8 mouse cellular contexts compared by ENCODE assay signal in genomic region chr17:71195633-71196391, GRCm38 (mm10). TPM values are rescaled to one million over a fixed set of nuclear protein-coding genes. Genes with fewer than 3 reads are reported as not detected.
DNase-seq lines count a peak whose midpoint lies in the region; ATAC-seq and TF ChIP-seq lines count a peak whose summit lies in the region.

No protein-coding gene starts in this region.

- no peak overlapping the region for H3K27ac ChIP-seq in hindbrain, embryonic 13.5 days
- H3K27ac ChIP-seq in hindbrain, embryonic 12.5 days: no peak overlapping the region
- H3K27ac ChIP-seq in embryonic facial prominence, embryonic 14.5 days (replicated peaks; ENCODE audit: low read depth, low read length): no peak overlapping the region
- no peak overlapping the region for H3K27ac ChIP-seq in hindbrain, postnatal 0 days
- H3K27ac ChIP-seq in liver, embryonic 15.5 days (replicated peaks): peak overlapping the region; percentile 66
- no peak overlapping the region for H3K27ac ChIP-seq in neural tube, embryonic 15.5 days (replicated peaks)

- no peaks in the 10 kb centered on the region for H3K36me3 ChIP-seq in hindbrain, embryonic 13.5 days
- H3K36me3 ChIP-seq in hindbrain, embryonic 12.5 days: no peaks in the 10 kb centered on the region
- no peaks in the 10 kb centered on the region for H3K36me3 ChIP-seq in embryonic facial prominence, embryonic 14.5 days (ENCODE audit: control insufficient read depth, insufficient read depth, low read length)
- no peaks in the 10 kb centered on the region for H3K36me3 ChIP-seq in hindbrain, postnatal 0 days (ENCODE audit: insufficient read depth, low read length)
- H3K36me3 ChIP-seq in liver, embryonic 15.5 days (replicated peaks): 0 out of 2 replicates have a peak, but pooled peaks cover 3% of the 10 kb centered on the region
- no peaks in the 10 kb centered on the region for H3K36me3 ChIP-seq in neural tube, embryonic 15.5 days

- H3K4me2 ChIP-seq in hindbrain, embryonic 13.5 days: peak overlapping the region; percentile 22
- H3K4me2 ChIP-seq in hindbrain, embryonic 12.5 days (replicated peaks): no peak overlapping the region
- H3K4me2 ChIP-seq in embryonic facial prominence, embryonic 14.5 days (ENCODE audit: low read depth, low read length): peak overlapping the region; percentile 35; the same call in 1 of the 2 replicates
- peak overlapping the region; percentile 51 for H3K4me2 ChIP-seq in hindbrain, postnatal 0 days (ENCODE audit: low read depth, low read length)
- peak overlapping the region; percentile 55 for H3K4me2 ChIP-seq in liver, embryonic 15.5 days
- peak overlapping the region; percentile 13; the same call in 1 of the 2 replicates for H3K4me2 ChIP-seq in neural tube, embryonic 15.5 days

- H3K9me3 ChIP-seq in hindbrain, embryonic 13.5 days: 0 out of 2 replicates have a peak, but pooled peaks cover 3% of the 10 kb centered on the region
- peaks cover 11% of the 10 kb centered on the region for H3K9me3 ChIP-seq in hindbrain, embryonic 12.5 days (replicated peaks)
- peaks cover 14% of the 10 kb centered on the region; the same call in 1 of the 2 replicates for H3K9me3 ChIP-seq in embryonic facial prominence, embryonic 14.5 days (ENCODE audit: control insufficient read depth, low read length)
- H3K9me3 ChIP-seq in hindbrain, postnatal 0 days (ENCODE audit: low read length): no peaks in the 10 kb centered on the region; the same call in 1 of the 2 replicates
- H3K9me3 ChIP-seq in liver, embryonic 15.5 days (replicated peaks): no peaks in the 10 kb centered on the region
- no peaks in the 10 kb centered on the region for H3K9me3 ChIP-seq in neural tube, embryonic 15.5 days (replicated peaks)

- peak; percentile 84 for DNase-seq in MEL-GATA-1-ER (ENCODE audit: extremely low read depth, low read depth)
- peak; percentile 76 for DNase-seq in embryonic facial prominence, embryonic 14.5 days (ENCODE audit: low spot score)
- peak; percentile 66 for DNase-seq in hindbrain, postnatal 0 days (ENCODE audit: low spot score)
- no peak for DNase-seq in right cerebral cortex, postnatal 10 days (ENCODE audit: low spot score in 2 of 2)

- H3K27me3 ChIP-seq in hindbrain, embryonic 13.5 days: no peaks in the 10 kb centered on the region
- H3K27me3 ChIP-seq in hindbrain, embryonic 12.5 days: no peaks in the 10 kb centered on the region
- no peaks in the 10 kb centered on the region for H3K27me3 ChIP-seq in embryonic facial prominence, embryonic 14.5 days (replicated peaks; ENCODE audit: control insufficient read depth, insufficient read depth, low read length)
- no peaks in the 10 kb centered on the region for H3K27me3 ChIP-seq in hindbrain, postnatal 0 days (ENCODE audit: insufficient read depth, low read length)
- H3K27me3 ChIP-seq in liver, embryonic 15.5 days: no peaks in the 10 kb centered on the region
- no peaks in the 10 kb centered on the region for H3K27me3 ChIP-seq in neural tube, embryonic 15.5 days (replicated peaks)

- 60% methylated on average over 10 of the region's 10 CpGs for WGBS in hindbrain, embryonic 13.5 days
- 63% methylated on average over 10 of the region's 10 CpGs for WGBS in hindbrain, embryonic 12.5 days
- 41% methylated on average over 10 of the region's 10 CpGs for WGBS in embryonic facial prominence, embryonic 14.5 days
- 39% methylated on average over 10 of the region's 10 CpGs for WGBS in hindbrain, postnatal 0 days
- WGBS in liver, embryonic 15.5 days (ENCODE audit: insufficient replicate concordance): 23% methylated on average over 10 of the region's 10 CpGs
- WGBS in neural tube, embryonic 15.5 days: 59% methylated on average over 10 of the region's 10 CpGs

- peaks cover 21% of the 10 kb centered on the region for H3K4me1 ChIP-seq in hindbrain, embryonic 13.5 days (replicated peaks)
- H3K4me1 ChIP-seq in hindbrain, embryonic 12.5 days: peaks cover 3% of the 10 kb centered on the region
- H3K4me1 ChIP-seq in embryonic facial prominence, embryonic 14.5 days (ENCODE audit: control insufficient read depth, insufficient read depth, low read length): 0 out of 2 replicates have a peak, but pooled peaks cover 2% of the 10 kb centered on the region
- no peaks in the 10 kb centered on the region for H3K4me1 ChIP-seq in hindbrain, postnatal 0 days (ENCODE audit: insufficient read depth, low read length)
- peaks cover 75% of the 10 kb centered on the region for H3K4me1 ChIP-seq in liver, embryonic 15.5 days (replicated peaks)
- peaks cover 12% of the 10 kb centered on the region for H3K4me1 ChIP-seq in neural tube, embryonic 15.5 days

- no peak overlapping the region for H3K9ac ChIP-seq in hindbrain, embryonic 13.5 days
- H3K9ac ChIP-seq in hindbrain, embryonic 12.5 days: no peak overlapping the region
- no peak overlapping the region for H3K9ac ChIP-seq in embryonic facial prominence, embryonic 14.5 days (ENCODE audit: low read depth, low read length)
- H3K9ac ChIP-seq in hindbrain, postnatal 0 days (replicated peaks; ENCODE audit: low read length): no peak overlapping the region
- peak overlapping the region; percentile 31 for H3K9ac ChIP-seq in liver, embryonic 15.5 days
- no peak overlapping the region for H3K9ac ChIP-seq in neural tube, embryonic 15.5 days (replicated peaks)

- ATAC-seq in hindbrain, embryonic 13.5 days (ENCODE audit: low FRiP score): no peak
- no peak for ATAC-seq in hindbrain, embryonic 12.5 days (ENCODE audit: low FRiP score)
- ATAC-seq in embryonic facial prominence, embryonic 14.5 days (ENCODE audit: low read depth): no peak
- 0 out of 2 replicates have a peak, but pooled peaks have one; percentile 35 for ATAC-seq in hindbrain, postnatal 0 days
- peak; percentile 47 for ATAC-seq in liver, embryonic 15.5 days (ENCODE audit: insufficient read depth)
- no peak for ATAC-seq in neural tube, embryonic 15.5 days (ENCODE audit: low FRiP score)

- H3K4me3 ChIP-seq in hindbrain, embryonic 13.5 days: no peak overlapping the region
- no peak overlapping the region for H3K4me3 ChIP-seq in hindbrain, embryonic 12.5 days
- no peak overlapping the region for H3K4me3 ChIP-seq in embryonic facial prominence, embryonic 14.5 days (ENCODE audit: low read depth, low read length)
- peak overlapping the region; percentile 17 for H3K4me3 ChIP-seq in hindbrain, postnatal 0 days (ENCODE audit: low read length)
- peak overlapping the region; percentile 34 for H3K4me3 ChIP-seq in liver, embryonic 15.5 days (replicated peaks)
- no peak overlapping the region for H3K4me3 ChIP-seq in neural tube, embryonic 15.5 days (replicated peaks)

- TF ChIP-seq CTCF in hindbrain, postnatal 0 days (IDR thresholded peaks at IDR 0.05; ENCODE audit: low read depth): peak; percentile 69

RNA-seq across cellular contexts. Expression of gene Lpin2, which starts 13.5 kb away (rescaled TPM):
- 40.6 and 41.8 TPM in 2 replicates for polyA plus RNA-seq in hindbrain, embryonic 13.5 days (2015; fragmentation: Nextera tagmentation; extraction: Ambion mirVana)
- polyA plus RNA-seq in hindbrain, embryonic 12.5 days (2016; fragmentation: Nextera tagmentation; extraction: Ambion mirVana): 42.8 and 43.1 TPM in 2 replicates
- polyA plus RNA-seq in embryonic facial prominence, embryonic 14.5 days (2014; fragmentation: Nextera tagmentation; extraction: Ambion mirVana): 32.1 and 35.7 TPM in 2 replicates
- total RNA-seq in hindbrain, postnatal 0 days (2014; rRNA removed): 48.9 and 49.8 TPM in 2 replicates
- 39.5 and 39.9 TPM in 2 replicates for polyA plus RNA-seq in hindbrain, postnatal 0 days (2015; fragmentation: Nextera tagmentation; extraction: Ambion mirVana)
- 42.3 and 46.7 TPM in 2 replicates for polyA plus RNA-seq in liver, embryonic 15.5 days (2015; fragmentation: Nextera tagmentation; extraction: Ambion mirVana)
- polyA plus RNA-seq in neural tube, embryonic 15.5 days (2015; fragmentation: Nextera tagmentation; extraction: Ambion mirVana): 42.3 and 42.6 TPM in 2 replicates

Comparison
In these comparisons a context has a peak if more than half of its experiments do, and no peak if none do; other contexts are left out.
1. ATAC-seq: peak in hindbrain, postnatal 0 days (single experiment) and liver, embryonic 15.5 days (single experiment); none in hindbrain, embryonic 13.5 days (single experiment), hindbrain, embryonic 12.5 days (single experiment), embryonic facial prominence, embryonic 14.5 days (single experiment) and neural tube, embryonic 15.5 days (single experiment).
2. H3K4me3 ChIP-seq: peak in hindbrain, postnatal 0 days (single experiment) and liver, embryonic 15.5 days (single experiment); none in hindbrain, embryonic 13.5 days (single experiment), hindbrain, embryonic 12.5 days (single experiment), embryonic facial prominence, embryonic 14.5 days (single experiment) and neural tube, embryonic 15.5 days (single experiment).
3. DNase-seq: peak in MEL-GATA-1-ER (single experiment), embryonic facial prominence, embryonic 14.5 days (single experiment) and hindbrain, postnatal 0 days (single experiment); none in right cerebral cortex, postnatal 10 days (0 of 2).